Mouse (Mus musculus) stomach, postnatal 0 days (tissue): ENCODE data around the gene Zswim3. TPM values are rescaled to one million over a fixed set of nuclear protein-coding genes. Genes with fewer than 3 reads are reported as not detected.

ENCODE experiments used
- ATAC-seq: fragments of 200-750 bp; cut with Nextera tagmentation; 2 replicates; pipeline ENCODE4 v1.8.0; 2017; ENCODE audit not compliant: low FRiP score, low TSS enrichment
- DNase-seq: peaks from one replicate; pipeline ENCODE4 v3.0.0-alpha.2; 2016; ENCODE audit warnings: low spot score
- H3K27ac ChIP-seq: fragments of 300-500 bp; sonication (generic); replicated peaks from 2 replicates; pipeline ENCODE4 v1.5.1; 2014; ENCODE audit warnings: mild to moderate bottlenecking, control low read depth
- H3K27me3 ChIP-seq: fragments of 300-500 bp; sonication (generic); 2 replicates; pipeline ENCODE4 v1.6.1; 2014; ENCODE audit warnings: low read length; ENCODE audit not compliant: control insufficient read depth, insufficient read depth
- H3K36me3 ChIP-seq: fragments of 300-500 bp; sonication (generic); 2 replicates; pipeline ENCODE4 v1.6.1; 2014; ENCODE audit warnings: low read length, mixed read lengths; ENCODE audit not compliant: control insufficient read depth, insufficient read depth
- H3K4me1 ChIP-seq: fragments of 300-500 bp; sonication (generic); replicated peaks from 2 replicates; pipeline ENCODE4 v1.6.1; 2014; ENCODE audit warnings: antibody characterized with exemption; ENCODE audit not compliant: control insufficient read depth, insufficient read depth
- H3K4me2 ChIP-seq: fragments of 300-500 bp; sonication (generic); replicated peaks from 2 replicates; pipeline ENCODE4 v1.6.1; 2014; ENCODE audit warnings: low read depth, mild to moderate bottlenecking, control low read depth, moderate library complexity
- H3K4me3 ChIP-seq: fragments of 300-500 bp; sonication (generic); 2 replicates; pipeline ENCODE4 v1.5.1; 2014; ENCODE audit warnings: low read depth, low read length, control low read depth
- H3K9ac ChIP-seq: fragments of 300-500 bp; sonication (generic); 2 replicates; pipeline ENCODE4 v1.6.1; 2014; ENCODE audit warnings: mild to moderate bottlenecking, low read length, control low read depth, mixed read lengths
- H3K9me3 ChIP-seq: fragments of 300-500 bp; sonication (generic); 2 replicates; pipeline ENCODE4 v1.6.1; 2016; ENCODE audit warnings: low read length; ENCODE audit not compliant: control insufficient read depth
- CTCF ChIP-seq: IDR thresholded peaks from 2 replicates; pipeline ENCODE4 v1.5.1; 2016; ENCODE audit warnings: antibody characterized with exemption, low read depth, mild to moderate bottlenecking, moderate library complexity
- EP300 ChIP-seq: optimal IDR thresholded peaks from 2 replicates; pipeline ENCODE3; 2016; ENCODE audit warnings: antibody characterized with exemption
- WGBS: fragments of 180-500 bp; shearing (Covaris S2); extraction: QIAGEN DNeasy Blood & Tissue Kit; methylation state at CpG from one replicate; pipeline ENCODE4 v1.1.7; 2014; 5-methylcytosine and 5-hydroxymethylcytosine counted together
- polyA plus RNA-seq: library from polyadenylated mRNA; unstranded; fragments of >200 nt; fragmentation: Nextera tagmentation; extraction: Ambion mirVana; gene quantifications from 2 replicates; pipeline ENCODE4 v1.2.1, GENCODE M21; 2015

Gene Zswim3
- polyA plus RNA-seq, 1 experiment from 2014 or later, result 4.4 TPM

DNA sequence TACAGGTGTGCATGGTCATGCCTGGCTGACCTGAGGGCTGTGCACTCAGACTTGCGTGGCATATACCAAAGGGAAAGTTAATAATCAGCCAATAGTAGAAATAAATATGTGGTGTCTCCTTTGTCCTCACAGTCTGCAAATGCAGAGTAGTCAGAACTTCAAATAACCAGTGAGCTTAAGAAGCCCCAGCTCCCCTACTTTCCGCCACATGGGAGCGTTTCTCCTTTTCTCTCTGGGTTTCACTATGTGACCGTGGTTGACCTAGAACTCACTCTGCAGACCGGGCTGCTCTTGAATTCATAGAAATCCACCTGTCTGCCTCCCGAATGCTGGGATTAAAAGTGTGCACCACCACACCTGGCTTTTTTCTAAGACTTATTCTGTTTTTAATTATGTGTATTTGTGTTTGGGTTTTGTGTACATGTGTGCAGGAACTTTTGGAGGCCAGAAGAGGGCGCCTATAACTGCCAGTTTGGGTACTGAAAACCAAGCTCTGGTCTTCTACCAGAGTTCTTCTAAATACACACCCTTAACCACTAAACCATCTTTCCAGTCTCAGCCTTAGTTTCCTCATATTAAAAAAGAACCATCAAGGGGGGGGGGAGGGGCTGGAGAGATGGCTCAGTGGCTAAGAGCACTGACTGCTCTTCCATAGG lies 20.8 kb upstream of the Zswim3 start:
- no peak for DNase-seq
- TF ChIP-seq CTCF (peak; percentile 55), EP300 (no peak)
- no peaks in the 10 kb centered on the region for H3K36me3 ChIP-seq

DNA sequence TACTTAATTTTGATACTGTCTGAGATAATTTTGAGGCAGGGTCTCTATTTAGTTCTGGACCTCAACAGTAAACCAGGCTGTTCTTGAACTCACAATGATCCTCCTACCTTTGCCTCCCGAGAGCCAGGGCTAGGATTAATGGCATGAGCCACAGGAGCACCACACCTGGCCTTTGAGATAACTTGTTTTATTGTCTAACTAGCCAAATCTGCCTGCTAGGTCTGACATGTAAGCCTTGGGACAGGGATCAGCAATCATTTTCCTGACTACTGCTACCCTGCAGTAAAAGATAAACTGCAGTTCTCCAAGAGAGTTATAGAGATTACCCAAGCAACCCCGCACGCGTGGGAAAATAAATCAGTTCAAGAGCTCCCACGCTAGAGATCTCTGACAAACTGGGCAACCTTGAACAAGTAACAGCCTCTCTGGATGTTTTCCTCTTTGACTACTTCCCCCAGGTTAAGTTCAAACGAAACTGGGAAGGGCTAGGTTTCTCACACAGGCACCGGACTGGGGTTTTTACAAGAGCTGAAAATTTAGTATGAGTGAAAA lies 20.0 kb upstream of the Zswim3 start:
- TF ChIP-seq CTCF (no peak), EP300 (no peak)
- WGBS, result 6% methylated on average over 7 of the region's 7 CpGs
- Histone ChIP-seq H3K36me3 (no peaks in the 10 kb centered on the region; the same call in 1 of the 2 replicates), H3K27me3 (no peaks in the 10 kb centered on the region), H3K4me2 (peak overlapping the region; percentile 90), H3K9me3 (no peaks in the 10 kb centered on the region), H3K4me3 (peak overlapping the region; percentile 74), H3K9ac (peak overlapping the region; percentile 79; the same call in 1 of the 2 replicates), H3K27ac (peak overlapping the region; percentile 95), H3K4me1 (0 out of 2 replicates have a peak, but pooled peaks cover 3% of the 10 kb centered on the region)
- no peak for DNase-seq
- ATAC-seq, result no peak

More for the DNA sequence above, 20.8 kb upstream of the Zswim3 start:
- no peak for ATAC-seq
- no peak overlapping the region for H3K4me3 ChIP-seq
- WGBS, result 71% methylated on average over 7 of the region's 7 CpGs
- no peaks in the 10 kb centered on the region for H3K27me3 ChIP-seq
- no peak overlapping the region for H3K9ac ChIP-seq
- H3K9me3 ChIP-seq, result no peaks in the 10 kb centered on the region
- no peak overlapping the region for H3K4me2 ChIP-seq
- 0 out of 2 replicates have a peak, but pooled peaks cover 3% of the 10 kb centered on the region for H3K4me1 ChIP-seq
- H3K27ac ChIP-seq, result no peak overlapping the region

DNA sequence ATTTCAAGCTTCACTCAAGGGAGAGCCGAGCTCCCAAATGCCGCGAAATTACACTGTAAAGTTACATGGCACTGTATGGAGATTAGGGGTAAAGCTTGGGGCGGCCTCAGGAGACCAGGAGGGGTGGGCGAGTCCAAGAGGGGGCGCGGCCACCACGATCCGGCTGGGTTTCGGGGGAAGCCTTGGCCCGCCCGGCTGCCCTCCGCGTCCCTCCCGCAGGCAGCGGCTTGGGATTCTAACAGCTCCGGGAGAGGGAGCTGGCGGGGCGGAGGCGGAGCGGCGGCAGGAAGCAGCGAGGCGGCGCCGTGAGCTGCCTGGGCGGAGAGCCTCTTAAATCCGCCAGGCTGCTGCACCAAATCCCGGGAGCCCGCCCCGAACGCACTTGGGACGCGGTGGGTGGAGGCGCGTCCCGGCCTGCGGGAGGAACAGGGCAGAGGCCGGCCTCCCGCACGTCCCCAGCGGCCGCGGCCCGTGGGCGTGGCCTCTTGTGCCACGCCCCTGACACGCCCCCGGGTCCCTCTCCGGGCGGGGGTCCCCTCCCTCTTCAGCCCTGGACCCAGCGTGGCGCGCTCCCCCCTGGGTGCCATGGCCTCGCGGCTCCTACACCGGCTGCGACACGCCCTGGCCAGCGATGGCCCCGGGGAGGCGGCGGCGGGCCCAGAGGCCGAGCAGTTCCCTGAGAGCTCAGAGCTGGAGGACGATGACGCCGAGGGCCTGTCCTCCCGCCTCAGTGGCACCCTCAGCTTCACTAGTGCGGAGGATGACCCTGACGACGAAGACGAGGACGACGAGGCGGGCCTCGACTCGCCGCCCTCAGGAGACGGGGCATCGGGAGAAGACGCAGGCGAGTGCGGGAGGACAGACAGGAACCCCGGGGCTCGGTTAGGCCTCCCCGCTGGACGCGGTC lies 19.2 kb upstream of the Zswim3 start, which contains the start of gene Snx21:
Gene Snx21, plus strand, starts transcription at position 343 of the 907 bp plus-strand sequence.
- no peaks in the 10 kb centered on the region for H3K9me3 ChIP-seq
- H3K27ac ChIP-seq, result peak within 1 kb of the TSS; percentile 95
- H3K4me1 ChIP-seq, result 0 out of 2 replicates have a peak, but pooled peaks cover 3% of the 10 kb centered on the region
- H3K9ac ChIP-seq, result peak within 1 kb of the TSS; percentile 79
- H3K27me3 ChIP-seq, result no peaks in the 10 kb centered on the region
- under 1% methylated on average over 66 of the region's 89 CpGs for WGBS
- no peaks in the 10 kb centered on the region; the same call in 1 of the 2 replicates for H3K36me3 ChIP-seq
- H3K4me2 ChIP-seq, result peak within 1 kb of the TSS; percentile 90
- DNase-seq (peak; percentile 92), ATAC-seq (peak; percentile 90)
- peak; percentile 76 for TF ChIP-seq CTCF
- TF ChIP-seq EP300, result no peak
- H3K4me3 ChIP-seq, result peak within 1 kb of the TSS; percentile 74

DNA sequence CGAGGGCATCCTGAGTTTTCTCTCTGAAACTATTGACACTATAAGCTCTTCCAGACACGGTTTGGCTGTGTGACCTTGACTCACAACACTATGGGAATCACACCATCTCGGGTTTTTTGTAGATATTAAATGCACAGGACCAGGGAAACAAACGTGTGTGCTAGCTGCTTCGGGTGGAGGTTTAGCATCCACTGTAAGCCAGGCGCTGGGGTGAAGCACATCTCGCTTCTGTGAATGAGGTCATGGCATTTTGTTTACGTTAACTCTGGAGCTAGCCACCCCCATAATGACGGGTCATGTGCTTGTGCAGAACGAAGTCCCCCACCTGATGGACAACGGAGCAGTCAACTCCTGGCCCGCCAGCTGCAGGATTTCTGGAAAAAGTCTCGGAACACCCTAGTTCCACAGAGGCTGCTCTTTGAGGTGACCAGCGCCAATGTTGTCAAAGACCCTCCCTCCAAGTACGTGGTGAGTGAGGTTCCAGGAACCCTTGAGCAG lies 18.5 kb upstream of the Zswim3 start:
- no peaks in the 10 kb centered on the region for H3K9me3 ChIP-seq
- peak overlapping the region; percentile 79 for H3K9ac ChIP-seq
- TF ChIP-seq CTCF (no peak), EP300 (no peak)
- DNase-seq (peak; percentile 38), ATAC-seq (peak; percentile 18)
- no peaks in the 10 kb centered on the region for H3K27me3 ChIP-seq
- 9% methylated on average over 15 of the region's 15 CpGs for WGBS
- H3K4me2 ChIP-seq, result peak overlapping the region; percentile 90
- peak overlapping the region; percentile 74 for H3K4me3 ChIP-seq
- H3K4me1 ChIP-seq, result 0 out of 2 replicates have a peak, but pooled peaks cover 3% of the 10 kb centered on the region
- H3K27ac ChIP-seq, result peak overlapping the region; percentile 95
- H3K36me3 ChIP-seq, result no peaks in the 10 kb centered on the region; the same call in 1 of the 2 replicates

DNA sequence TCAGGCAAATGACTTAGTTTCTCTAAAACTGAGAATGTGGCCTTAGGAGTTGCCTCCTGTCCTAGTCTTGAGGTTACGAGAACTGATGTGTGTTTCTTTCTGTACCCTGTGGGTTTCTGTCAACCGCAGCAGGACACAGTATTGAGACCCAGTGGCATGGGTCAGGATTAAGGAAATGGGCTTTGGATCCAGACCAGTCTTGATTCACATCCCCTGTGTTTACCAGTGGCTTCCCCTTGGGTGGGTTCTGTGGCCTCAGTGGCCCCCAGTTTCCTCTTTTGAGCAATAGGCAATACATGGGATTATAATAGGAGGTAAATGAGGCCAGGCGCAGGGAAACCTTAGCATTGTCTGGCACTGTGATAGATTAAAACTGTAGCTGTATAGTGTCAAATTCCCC lies 17.9 kb upstream of the Zswim3 start:
- 73% methylated on average over 3 of the region's 3 CpGs for WGBS
- Histone ChIP-seq H3K27ac (0 out of 2 replicates have a peak overlapping the region, but pooled peaks have one; percentile 18), H3K27me3 (no peaks in the 10 kb centered on the region), H3K36me3 (peaks cover 4% of the 10 kb centered on the region), H3K4me3 (peak overlapping the region; percentile 74; the same call in 1 of the 2 replicates), H3K9ac (no peak overlapping the region), H3K4me1 (0 out of 2 replicates have a peak, but pooled peaks cover 3% of the 10 kb centered on the region), H3K4me2 (peak overlapping the region; percentile 90), H3K9me3 (no peaks in the 10 kb centered on the region)
- no peak for ATAC-seq
- no peak for DNase-seq
- TF ChIP-seq EP300, result no peak
- TF ChIP-seq CTCF, result no peak
